Mouse (Mus musculus) CD4-positive, CD25-positive, alpha-beta regulatory T cell, adult 4 months (primary cell): Measurements from ENCODE around the gene Sergef. TPM values are rescaled to one million over a fixed set of nuclear protein-coding genes. Genes with fewer than 3 reads are reported as not detected.
"Not testable (repeated sequence)": the region's sequence is repeated elsewhere in the genome, so short reads cannot be mapped to it uniquely, and the experiment has no call there.

Experiments used
- ATAC-seq: one replicate; pipeline ENCODE4 v1.8.0; 2017
- polyA plus RNA-seq, 2 experiments: library from polyadenylated mRNA; unstranded; fragments of 100-300 nt; shearing (Covaris generic); gene quantifications; one replicate each; pipeline ENCODE4 v1.2.1; 2017

Sergef gene
- polyA plus RNA-seq, 2 experiments from 2014 or later = 20.2 to 25.5 TPM

DNA sequence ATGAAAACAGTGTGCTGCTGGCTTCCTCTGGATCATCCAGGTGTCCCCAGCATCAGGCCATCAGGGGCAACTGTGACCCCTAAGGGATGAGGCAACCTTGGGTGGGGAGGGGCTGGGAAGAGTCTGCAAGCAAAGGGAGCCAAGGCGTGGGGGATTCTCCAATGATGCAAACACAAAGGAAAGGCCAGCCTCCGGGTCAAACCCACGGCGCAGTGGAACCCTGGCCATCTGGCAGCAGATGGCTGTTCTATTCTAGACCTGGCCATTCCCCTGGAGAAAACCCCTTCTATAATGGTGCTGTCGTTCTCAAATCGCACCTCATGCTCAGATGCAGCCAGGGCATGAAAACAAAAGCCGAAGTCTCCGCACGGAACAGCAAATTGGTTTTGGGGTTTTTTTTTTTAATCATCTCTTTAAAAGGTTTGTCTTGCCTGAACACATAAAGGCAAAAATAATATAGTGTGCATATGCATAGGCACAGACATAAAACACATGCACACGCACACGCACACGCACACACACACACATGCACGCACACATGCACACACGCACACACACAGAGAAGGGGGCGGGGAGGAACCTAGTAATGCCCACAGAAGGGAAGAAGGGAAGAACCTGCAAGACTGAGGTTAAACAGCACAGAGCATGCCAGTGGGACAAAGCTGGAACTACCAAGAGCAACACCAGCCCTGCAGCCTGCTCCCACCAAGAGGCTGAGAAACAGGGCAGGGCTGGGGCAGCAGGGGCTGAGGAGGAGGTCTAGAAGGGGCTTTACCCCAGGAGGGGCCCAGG, 66.6 kb downstream of the Sergef start:
- ATAC-seq = no peak

- not testable (repeated sequence) for ATAC-seq
These were observed 70.1 kb downstream of the Sergef start for GRCm38 (mm10) chr7:46569509-46569908.

- no peak for ATAC-seq
These were observed 73.1 kb downstream of the Sergef start for GRCm38 (mm10) chr7:46566318-46567007.

DNA sequence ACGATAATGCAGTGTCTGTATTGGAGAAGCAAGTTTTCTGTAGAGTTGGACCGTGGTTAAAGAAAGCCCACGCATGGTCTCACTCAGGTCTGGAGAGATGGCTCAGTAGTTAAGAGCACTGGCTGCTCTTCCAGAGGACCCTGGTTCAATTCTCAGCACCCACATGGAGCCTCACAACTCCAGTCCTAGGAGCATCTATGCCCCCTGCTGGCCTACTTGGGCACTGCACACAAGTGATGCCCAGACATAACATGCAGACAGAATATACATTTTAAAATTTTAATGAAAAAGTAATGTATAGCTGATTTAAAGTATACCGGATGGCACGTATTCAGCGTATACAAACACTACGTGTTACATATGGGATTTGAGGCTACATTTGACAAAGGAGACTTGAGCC, 74.2 kb downstream of the Sergef start:
- ATAC-seq = no peak

DNA sequence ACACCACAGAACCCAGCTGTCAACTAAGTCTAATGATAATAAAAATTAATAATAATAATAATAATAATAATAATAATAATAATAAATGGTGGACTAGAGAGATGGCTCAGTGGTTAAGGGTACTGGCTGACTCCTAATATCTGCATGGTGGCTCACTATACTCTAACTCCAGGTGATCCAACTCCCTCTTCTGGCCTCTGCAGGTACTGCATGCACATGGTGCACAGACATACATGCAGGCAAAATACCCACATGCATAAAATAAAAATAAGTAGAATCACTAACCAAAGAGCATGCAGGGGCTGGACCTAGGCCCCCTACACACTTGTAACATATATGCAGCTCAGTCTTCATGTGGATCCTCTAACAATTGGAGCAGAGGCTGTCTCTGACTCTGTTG, 75.8 kb downstream of the Sergef start:
- no peak for ATAC-seq

DNA sequence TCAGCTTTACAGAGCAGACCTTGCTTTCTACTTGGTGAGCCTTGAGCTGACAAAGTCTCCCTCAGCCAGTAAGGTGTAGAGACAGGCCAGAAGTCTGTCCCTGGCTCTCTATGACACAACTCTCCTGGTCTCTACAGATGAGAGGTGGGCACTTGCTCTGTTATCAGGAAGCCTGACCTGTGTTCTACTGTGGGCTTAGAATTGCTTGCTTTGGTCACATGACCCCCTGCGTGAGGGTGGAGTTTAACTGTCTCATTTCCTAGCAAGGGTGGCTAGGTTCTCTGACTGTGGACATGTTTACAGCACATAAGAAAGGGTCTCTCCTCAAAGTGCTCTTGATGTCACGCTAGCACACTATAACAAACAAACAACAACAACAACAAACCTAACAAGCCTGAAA, 79.5 kb downstream of the Sergef start:
- no peak for ATAC-seq

DNA sequence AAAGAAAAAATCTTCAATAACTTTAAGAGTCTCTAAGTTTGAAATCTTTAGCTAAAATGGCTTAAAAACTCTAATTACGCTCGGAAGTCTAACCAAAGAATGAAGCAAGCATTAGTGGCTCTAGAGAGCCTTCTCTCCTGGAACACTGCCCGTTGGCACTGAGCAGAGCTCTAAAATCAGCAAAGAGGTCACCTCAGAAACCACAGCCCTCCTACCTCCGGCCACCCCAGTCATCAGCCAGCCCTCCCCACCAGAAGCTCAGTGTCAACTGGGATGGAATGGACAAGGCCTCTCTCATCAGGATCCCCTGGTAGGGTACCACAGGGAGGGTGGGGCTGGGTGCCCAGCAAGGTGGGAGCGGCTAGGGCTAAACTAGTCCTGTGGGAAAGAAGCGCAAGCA, 80.0 kb downstream of the Sergef start:
- ATAC-seq = no peak

DNA sequence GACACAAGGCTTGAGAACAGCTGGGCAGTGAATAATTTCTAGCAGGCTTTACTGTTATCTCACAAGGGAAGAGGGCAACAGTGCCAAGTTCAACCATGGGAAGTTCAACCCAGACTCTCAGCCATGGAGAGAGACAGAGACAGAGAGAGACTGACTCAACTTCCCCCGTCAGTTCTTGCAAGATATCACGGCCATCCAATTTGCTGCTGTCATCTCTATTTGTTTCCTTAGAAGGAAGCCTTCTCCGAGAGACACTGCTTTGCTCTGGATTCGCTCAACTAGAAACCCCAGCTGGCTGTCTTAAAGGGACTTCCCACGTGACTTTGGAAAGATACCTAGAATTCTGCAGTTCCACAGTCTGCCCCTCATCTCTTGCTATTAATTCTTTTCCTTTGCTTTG, 80.6 kb downstream of the Sergef start:
- ATAC-seq = no peak

GRCm38 (mm10) chr7:46557996-46558395, 81.6 kb downstream of the Sergef start:
- ATAC-seq = no peak

DNA sequence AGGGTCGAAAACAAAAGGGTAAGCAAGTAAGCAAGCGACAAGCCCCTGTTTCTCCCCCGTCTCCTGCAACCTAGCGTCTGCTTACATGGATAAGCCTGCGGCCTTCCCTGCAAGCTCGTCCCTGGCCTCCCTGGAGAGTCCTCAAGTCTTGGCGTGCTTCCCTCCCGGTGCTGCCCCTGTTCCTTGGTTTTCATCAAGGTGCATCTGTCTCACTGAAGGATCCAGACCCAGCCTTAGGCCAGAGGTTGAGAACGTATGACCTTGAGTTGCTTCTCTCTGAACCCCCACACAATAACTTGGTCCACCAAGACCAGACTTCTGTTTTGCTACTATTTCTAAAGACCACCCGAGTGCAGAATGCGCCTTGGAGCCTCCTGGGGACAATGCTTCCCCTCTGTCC, 82.2 kb downstream of the Sergef start:
- ATAC-seq = no peak

GRCm38 (mm10) chr7:46556358-46557118, 83.1 kb downstream of the Sergef start:
- ATAC-seq = no peak

- ATAC-seq = no peak
These were observed 83.9 kb downstream of the Sergef start for GRCm38 (mm10) chr7:46555731-46556130.

GRCm38 (mm10) chr7:46554855-46555254, 84.8 kb downstream of the Sergef start:
- ATAC-seq = no peak

- no peak for ATAC-seq
These were observed 85.6 kb downstream of the Sergef start for GRCm38 (mm10) chr7:46554003-46554402.

GRCm38 (mm10) chr7:46551935-46552752, 87.5 kb downstream of the Sergef start:
- no peak for ATAC-seq

DNA sequence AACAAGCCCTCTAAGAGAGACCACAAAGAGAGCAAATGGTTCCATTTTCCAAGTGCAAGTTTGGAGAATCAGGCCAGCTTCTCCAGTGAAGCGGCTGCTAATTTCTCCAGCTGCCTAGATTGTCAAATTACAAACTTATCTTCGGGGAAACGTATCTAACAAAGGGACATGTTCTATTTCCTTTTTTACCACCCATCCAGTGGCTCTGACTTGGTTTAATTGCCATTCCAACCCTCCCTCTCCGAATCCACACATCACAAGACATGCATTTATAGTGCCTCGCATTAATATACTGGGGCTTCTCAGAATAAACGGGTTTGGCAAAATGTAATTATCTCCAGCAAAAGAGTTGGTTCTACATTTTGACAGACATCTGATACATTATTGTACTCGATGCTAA, 88.4 kb downstream of the Sergef start:
- ATAC-seq = no peak

GRCm38 (mm10) chr7:46548124-46548523, 91.5 kb downstream of the Sergef start:
- ATAC-seq = no peak

DNA sequence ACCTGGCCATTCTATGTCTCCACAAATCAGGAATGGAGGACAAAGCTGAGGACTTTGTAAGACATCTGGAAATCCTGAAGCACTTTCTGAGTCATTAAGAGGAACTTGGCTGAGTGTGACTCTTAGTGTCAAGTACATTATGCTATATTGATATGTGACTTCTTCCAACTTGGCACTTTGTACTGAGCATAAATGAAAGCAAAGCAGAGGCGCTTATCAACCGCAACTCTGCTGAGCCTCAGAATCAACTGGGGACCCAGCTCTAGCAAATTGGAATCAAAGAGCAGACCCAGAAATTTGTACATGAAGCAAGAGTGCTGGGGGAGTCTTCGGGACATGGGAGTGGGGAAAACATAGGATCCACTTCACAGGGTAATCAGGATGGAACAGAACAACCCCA, 92.0 kb downstream of the Sergef start:
- ATAC-seq = no peak

- no peak for ATAC-seq
These were observed 93.1 kb downstream of the Sergef start for GRCm38 (mm10) chr7:46546539-46546938.

- ATAC-seq = no peak
These were observed 95.4 kb downstream of the Sergef start for GRCm38 (mm10) chr7:46544195-46544641.

GRCm38 (mm10) chr7:46542117-46542516, 97.5 kb downstream of the Sergef start:
- no peak for ATAC-seq

DNA sequence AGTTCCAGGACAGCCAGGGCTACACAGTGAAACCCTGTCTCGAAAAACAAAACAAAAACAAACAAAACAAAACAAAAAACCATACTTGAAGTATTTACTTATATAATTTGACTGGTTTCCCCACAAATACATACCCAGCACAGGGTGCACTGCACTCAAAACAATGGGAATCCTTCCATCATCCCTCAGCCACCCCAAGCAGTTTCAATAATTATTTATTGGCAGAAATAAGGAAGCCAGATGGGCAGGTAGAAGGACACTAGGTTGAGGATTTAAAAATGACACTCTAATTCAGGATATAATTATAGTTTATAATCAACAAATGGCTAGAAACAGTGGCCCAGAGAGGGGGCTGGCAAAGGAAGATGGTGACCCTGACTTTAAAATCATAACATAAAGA, 99.0 kb downstream of the Sergef start:
- no peak for ATAC-seq
